Mouse (Mus musculus): ENCODE results near the gene Rab5if. TPM values are rescaled to one million over a fixed set of nuclear protein-coding genes. Genes with fewer than 3 reads are reported as not detected.
A peak's percentile ranks its signal among the peaks of the same experiment; 100 is the strongest.
"Not testable (repeated sequence)": the region's sequence is repeated elsewhere in the genome, so short reads cannot be mapped to it uniquely, and the experiment has no call there.

Rab5if gene
- total RNA-seq, 2 experiments from 2014 or later = 277 to 282 TPM

DNA sequence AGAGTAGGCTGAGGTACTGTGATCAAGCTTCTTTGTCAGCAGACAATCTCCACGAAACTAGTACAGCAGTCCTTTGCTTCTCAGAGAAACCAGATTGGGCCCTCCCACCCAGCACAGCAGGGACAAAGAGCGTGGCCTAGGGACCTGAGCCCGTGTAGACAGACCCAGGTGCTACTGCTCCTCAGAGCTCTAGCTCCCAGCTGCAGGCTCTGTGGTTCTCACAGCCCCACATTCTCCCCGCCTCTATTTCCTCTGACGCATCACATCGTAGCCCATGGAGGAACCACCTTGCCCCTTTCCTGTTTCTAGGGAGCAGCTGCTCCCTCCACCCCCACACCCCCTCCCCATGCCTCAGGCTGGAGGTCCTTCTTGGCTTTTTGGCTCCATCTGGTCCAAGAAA lies 24.1 kb downstream of the Rab5if start, which contains the start of gene Sla2:
TSS of gene Sla2 (minus strand) at position 176 of the 400 bp plus-strand sequence.
- DNase-seq = no peak

DNA sequence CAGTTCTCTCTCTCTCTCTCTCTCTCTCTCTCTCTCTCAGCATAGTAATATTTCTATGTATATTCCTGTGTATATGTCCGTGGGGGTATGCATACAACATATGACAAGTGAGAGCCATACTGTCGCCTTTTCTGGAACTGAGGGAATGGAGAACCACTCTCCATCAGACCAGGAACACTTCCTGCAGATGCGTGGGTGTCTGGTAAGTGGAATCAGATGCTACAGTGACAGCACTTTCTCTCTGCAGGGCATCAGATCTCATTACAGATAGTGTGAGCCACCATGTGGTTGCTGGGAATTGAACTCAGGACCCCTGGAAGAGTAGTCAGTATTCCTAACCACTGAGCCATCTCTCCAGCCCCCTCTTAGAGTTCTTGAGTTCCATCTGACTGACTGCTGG lies 25.6 kb downstream of the Rab5if start:
- no peak for DNase-seq

DNA sequence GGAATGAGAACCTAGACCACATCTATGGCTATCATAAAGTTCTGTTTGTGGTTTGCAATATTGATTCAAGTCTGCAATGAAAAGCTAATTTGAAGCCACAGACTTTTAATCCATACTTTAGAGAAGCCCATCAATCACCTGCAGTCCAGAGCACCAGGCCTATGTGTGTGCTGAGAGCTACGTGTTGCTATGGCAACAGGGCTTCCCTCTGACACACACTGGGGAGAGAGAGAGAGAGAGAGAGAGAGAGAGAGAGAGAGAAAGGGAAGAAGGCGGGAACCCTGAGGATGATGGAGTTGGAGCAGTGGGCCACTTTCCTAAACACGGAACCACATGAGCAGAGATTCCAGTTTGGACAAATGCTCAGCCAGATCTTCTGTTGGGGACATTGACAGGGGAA lies 29.3 kb downstream of the Rab5if start:
- DNase-seq = no peak

DNA sequence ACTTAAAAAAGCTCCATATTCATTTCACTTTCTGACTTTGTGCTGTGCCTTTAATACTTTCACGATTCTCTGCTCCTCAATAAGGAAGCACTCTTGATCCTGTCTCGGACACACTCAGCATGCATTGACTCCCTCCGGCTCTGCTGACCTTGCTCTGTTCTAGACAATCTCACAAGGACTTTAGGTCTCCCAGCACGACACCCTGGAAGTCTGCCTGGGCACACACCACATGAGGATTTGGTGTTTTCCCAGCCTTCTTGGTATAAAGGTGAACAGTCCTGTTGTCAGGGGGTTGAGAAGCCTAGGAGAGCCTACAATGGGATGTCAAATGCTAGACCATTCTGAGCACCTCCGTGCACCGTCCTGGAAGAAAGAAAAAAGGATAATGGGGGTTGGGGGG lies 29.9 kb downstream of the Rab5if start:
- DNase-seq = peak; percentile 60

DNA sequence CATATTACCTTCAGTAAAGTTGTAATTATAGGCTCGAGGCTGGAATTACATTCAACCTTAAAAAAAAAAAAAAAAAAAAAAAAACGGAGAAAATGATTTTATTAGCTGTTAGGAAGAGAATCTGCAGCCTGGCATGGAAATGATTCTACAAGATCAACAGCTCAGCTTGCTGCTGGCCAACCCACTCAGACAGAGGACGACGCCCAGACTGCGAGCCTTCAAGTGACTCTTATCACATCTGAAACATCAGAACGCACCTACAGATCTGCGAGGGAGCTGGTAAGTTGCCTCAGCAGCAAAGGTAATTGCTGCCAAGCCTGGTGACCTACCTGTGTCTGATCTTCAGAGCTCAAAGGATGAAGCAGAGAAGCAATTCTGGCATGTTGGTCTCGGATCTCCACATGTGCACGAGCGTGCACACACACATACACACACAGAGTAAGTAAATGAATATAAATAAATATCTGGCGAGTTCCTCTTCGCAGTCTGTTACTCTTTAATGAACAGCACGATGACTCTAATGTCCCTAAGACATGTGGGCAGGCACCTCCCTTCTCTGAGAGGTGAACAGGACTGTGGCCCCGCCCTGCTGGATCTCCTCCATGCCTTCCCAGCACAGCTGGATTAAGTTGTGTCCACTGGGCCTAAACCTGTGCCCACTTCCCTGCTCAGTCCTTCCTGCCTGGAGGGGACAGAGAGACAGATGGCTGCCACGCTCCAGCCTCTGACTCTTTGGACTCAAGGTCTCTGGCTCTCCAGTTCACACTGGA lies 31.8 kb downstream of the Rab5if start:
- no peak for DNase-seq

DNA sequence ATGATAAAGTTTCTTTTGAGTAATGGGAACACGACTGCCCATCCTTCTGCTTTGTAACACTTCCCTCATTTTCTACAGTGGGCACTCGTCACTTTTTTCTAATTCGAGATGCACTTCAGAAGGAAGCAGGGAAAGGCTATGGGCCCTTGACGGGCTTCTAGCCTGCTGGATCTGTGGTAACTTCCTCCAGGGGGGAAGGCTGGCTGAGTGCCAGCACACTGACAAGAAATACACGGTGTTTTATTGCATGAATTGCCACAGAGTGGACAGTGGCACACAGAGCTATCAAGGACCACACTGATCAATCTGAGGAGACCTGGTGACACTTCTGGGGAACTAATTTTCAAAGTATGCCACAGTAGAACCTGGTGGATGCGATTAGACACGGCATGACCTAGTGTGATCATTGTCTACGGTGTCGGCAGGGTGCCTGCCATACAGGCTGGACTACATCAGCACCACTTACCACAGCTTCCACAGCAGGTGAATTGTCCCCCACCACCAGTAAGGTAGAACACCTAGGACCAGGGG lies 33.5 kb downstream of the Rab5if start:
- DNase-seq = no peak

- no peak for DNase-seq
These were observed 34.1 kb downstream of the Rab5if start for GRCm38 (mm10) chr2:156897034-156897433.

- no peak for DNase-seq
These were observed 35.4 kb downstream of the Rab5if start for GRCm38 (mm10) chr2:156898374-156898773.

DNA sequence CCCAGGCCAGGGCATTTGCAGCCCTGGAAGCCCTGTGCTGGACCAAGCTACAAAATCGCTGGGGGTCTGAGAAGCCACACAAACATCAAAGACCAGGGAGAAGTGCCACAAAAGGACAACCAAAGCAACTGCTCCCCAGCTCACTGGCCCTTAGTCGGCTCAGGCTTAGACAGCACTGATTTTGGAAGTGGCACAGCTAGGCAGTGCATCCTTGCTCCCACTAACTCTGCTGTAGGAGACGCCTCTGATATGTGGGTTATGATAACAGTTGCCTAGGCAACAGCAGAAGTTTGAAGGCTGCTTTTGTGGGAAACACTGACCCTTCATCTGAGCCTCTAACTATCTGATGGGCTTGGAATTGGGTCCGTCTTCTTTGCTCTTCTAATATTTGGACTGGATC lies 36.3 kb downstream of the Rab5if start:
- DNase-seq = no peak

DNA sequence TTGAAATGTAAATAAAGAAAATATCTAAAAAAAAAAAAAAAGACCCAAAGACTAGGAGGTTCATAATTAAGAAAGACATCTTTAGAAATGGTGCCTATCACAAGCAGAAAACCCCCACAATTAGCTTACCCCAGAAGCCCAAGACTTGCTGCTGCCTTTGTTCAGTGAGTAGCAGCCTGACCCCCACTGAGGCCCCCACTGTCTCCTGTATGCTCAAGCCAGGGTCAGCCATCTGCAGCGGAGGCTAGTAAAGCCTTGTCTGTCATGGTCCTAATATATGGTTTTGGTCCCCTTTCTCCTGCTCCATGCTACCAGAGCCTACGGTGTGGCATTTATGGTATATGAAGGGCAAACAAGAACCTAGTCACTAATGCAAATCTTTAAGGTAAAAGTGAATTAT lies 38.4 kb downstream of the Rab5if start:
- no peak for DNase-seq

GRCm38 (mm10) chr2:156901883-156902282 lies 39.0 kb downstream of the Rab5if start:
- DNase-seq = no peak

- DNase-seq = not testable (repeated sequence)
These were observed 39.5 kb downstream of the Rab5if start for GRCm38 (mm10) chr2:156902411-156902810.

GRCm38 (mm10) chr2:156903367-156903766 lies 40.4 kb downstream of the Rab5if start:
- no peak for DNase-seq

DNA sequence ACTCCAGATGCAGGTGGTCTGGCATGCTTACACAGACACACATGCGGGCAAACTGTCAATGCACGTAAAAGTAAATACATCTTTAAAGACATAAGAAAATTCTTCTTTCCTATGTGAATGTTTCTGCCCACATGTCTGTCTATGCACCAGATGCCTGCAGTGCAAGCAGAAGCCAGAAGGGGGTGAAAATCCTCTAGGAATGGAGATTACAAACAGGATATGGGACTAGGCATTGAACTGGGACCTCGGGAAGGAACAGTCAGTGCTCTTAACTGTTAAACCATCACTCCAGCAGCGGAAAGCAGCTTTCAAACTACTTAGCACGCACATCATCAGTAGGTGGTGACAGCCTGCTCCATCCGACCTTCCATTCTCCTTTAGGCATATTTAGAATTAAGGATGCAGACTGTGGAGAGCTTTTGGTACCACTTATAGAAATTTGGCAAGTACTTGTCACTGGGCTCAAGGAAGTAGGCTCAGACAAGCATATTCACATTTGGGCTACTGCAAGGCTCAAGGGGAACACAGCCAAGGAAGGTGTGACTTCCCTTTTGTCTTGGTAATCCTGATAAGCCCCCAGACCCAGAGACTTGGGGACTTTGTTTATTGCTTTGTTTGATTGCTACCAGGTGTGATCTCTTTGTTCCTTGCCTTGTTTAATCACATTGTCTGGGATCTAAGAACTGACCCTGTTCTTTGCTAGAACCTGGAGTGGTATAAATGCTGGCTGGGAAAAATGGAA lies 42.2 kb downstream of the Rab5if start:
- DNase-seq = peak; percentile 77

DNA sequence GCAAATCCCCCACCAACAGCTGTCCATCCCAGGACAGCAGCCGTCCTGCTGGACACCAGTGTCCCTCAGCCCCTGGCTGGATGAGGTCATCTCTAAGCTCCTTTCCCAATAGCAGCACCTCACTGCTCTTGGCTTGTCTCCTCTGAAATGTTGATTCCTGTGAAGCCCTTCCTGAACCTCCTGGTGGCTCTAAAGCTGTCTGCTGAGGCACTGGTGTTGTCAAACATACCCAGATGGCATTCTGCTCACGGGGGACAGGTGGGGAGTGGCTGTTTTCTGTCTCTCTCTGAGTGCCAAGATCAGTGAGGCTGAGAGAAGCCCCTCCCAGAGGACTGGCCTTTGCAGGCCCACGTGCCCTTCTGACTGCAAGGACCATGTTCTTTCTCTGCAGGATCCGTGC lies 43.0 kb downstream of the Rab5if start:
- DNase-seq = not testable (repeated sequence)

- DNase-seq = peak; percentile 15
These were observed 50.3 kb downstream of the Rab5if start for GRCm38 (mm10) chr2:156913191-156913590.

DNA sequence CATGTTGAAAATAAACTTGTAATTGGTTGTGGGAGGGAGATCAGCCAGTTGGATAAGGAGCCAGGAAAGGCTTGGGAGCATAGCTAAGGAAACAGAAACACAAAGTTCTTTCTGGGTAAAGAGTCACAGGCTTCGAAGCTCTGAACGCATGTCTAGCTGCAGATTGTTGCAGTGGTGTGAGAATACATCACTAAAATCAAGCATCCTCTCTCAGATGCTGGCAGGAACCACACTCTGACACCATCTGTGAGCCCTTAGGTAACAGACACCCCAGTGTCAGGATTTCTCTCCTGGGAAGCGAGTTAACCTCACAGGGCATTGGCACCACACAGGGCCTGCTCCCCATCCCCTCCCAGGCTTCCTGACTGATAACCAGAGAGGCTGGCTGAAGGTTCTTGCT lies 52.6 kb downstream of the Rab5if start:
- no peak for DNase-seq

- no peak for DNase-seq
These were observed 53.6 kb downstream of the Rab5if start for GRCm38 (mm10) chr2:156916419-156917125.

- no peak for DNase-seq
These were observed 55.6 kb downstream of the Rab5if start for GRCm38 (mm10) chr2:156918562-156918961.

- DNase-seq = not testable (repeated sequence)
These were observed 56.3 kb downstream of the Rab5if start for GRCm38 (mm10) chr2:156919191-156919590.

- DNase-seq = no peak
These were observed 56.9 kb downstream of the Rab5if start for GRCm38 (mm10) chr2:156919796-156920195.

GRCm38 (mm10) chr2:156923057-156923456 lies 60.1 kb downstream of the Rab5if start:
- DNase-seq = no peak
